Mouse (Mus musculus): ENCODE results near the gene Bcl2l15. TPM values are rescaled to one million over a fixed set of nuclear protein-coding genes. Genes with fewer than 3 reads are reported as not detected.

Gene Bcl2l15
- polyA plus RNA-seq, 1 experiment from 2014 or later, result 0.65 TPM

GRCm38 (mm10) chr3:103872663-103873098 lies 40.3 kb downstream of the Bcl2l15 start:
- DNase-seq (ENCODE audit: low spot score) (no peak), ATAC-seq (ENCODE audit: low FRiP score) (no peak)
- H3K27ac ChIP-seq (ENCODE audit: low read depth, low read length), result no peak overlapping the region
- WGBS, result 58% methylated on average over 3 of the region's 3 CpGs
- H3K27me3 ChIP-seq (ENCODE audit: control insufficient read depth, insufficient read depth, low read length), result no peaks in the 10 kb centered on the region
- no peaks in the 10 kb centered on the region for H3K9me3 ChIP-seq (ENCODE audit: control insufficient read depth, low read length)
- H3K4me2 ChIP-seq (replicated peaks; ENCODE audit: low read depth, low read length), result no peak overlapping the region
- H3K4me3 ChIP-seq (ENCODE audit: low read depth, low read length), result no peak overlapping the region
- H3K9ac ChIP-seq (ENCODE audit: low read depth, low read length), result no peak overlapping the region
- H3K4me1 ChIP-seq (replicated peaks; ENCODE audit: control insufficient read depth, insufficient read depth, low read length), result no peaks in the 10 kb centered on the region
- no peaks in the 10 kb centered on the region for H3K36me3 ChIP-seq (ENCODE audit: control insufficient read depth, insufficient read depth, low read length)

GRCm38 (mm10) chr3:103874329-103874728 lies 41.9 kb downstream of the Bcl2l15 start:
- Histone ChIP-seq H3K9me3 (ENCODE audit: control insufficient read depth, low read length) (no peaks in the 10 kb centered on the region), H3K4me2 (replicated peaks; ENCODE audit: low read depth, low read length) (no peak overlapping the region), H3K27me3 (ENCODE audit: control insufficient read depth, insufficient read depth, low read length) (no peaks in the 10 kb centered on the region), H3K36me3 (ENCODE audit: control insufficient read depth, insufficient read depth, low read length) (no peaks in the 10 kb centered on the region), H3K27ac (ENCODE audit: low read depth, low read length) (no peak overlapping the region), H3K4me3 (ENCODE audit: low read depth, low read length) (no peak overlapping the region), H3K9ac (ENCODE audit: low read depth, low read length) (no peak overlapping the region), H3K4me1 (replicated peaks; ENCODE audit: control insufficient read depth, insufficient read depth, low read length) (no peaks in the 10 kb centered on the region)
- WGBS, result 71% methylated on average over 7 of the region's 7 CpGs
- ATAC-seq (ENCODE audit: low FRiP score) (no peak), DNase-seq (ENCODE audit: low spot score) (no peak)

GRCm38 (mm10) chr3:103885946-103886345 lies 53.5 kb downstream of the Bcl2l15 start:
- Histone ChIP-seq H3K4me2 (replicated peaks; ENCODE audit: low read depth, low read length) (no peak overlapping the region), H3K9ac (ENCODE audit: low read depth, low read length) (no peak overlapping the region), H3K9me3 (ENCODE audit: control insufficient read depth, low read length) (no peaks in the 10 kb centered on the region), H3K27me3 (ENCODE audit: control insufficient read depth, insufficient read depth, low read length) (no peaks in the 10 kb centered on the region), H3K27ac (ENCODE audit: low read depth, low read length) (no peak overlapping the region), H3K36me3 (ENCODE audit: control insufficient read depth, insufficient read depth, low read length) (no peaks in the 10 kb centered on the region), H3K4me1 (replicated peaks; ENCODE audit: control insufficient read depth, insufficient read depth, low read length) (no peaks in the 10 kb centered on the region), H3K4me3 (ENCODE audit: low read depth, low read length) (no peak overlapping the region)
- DNase-seq (ENCODE audit: low spot score) (no peak), ATAC-seq (ENCODE audit: low FRiP score) (no peak)
- 87% methylated on average over 11 of the region's 11 CpGs for WGBS

GRCm38 (mm10) chr3:103887581-103887980 lies 55.2 kb downstream of the Bcl2l15 start:
- Histone ChIP-seq H3K4me1 (replicated peaks; ENCODE audit: control insufficient read depth, insufficient read depth, low read length) (no peaks in the 10 kb centered on the region), H3K4me2 (replicated peaks; ENCODE audit: low read depth, low read length) (no peak overlapping the region), H3K4me3 (ENCODE audit: low read depth, low read length) (no peak overlapping the region), H3K9me3 (ENCODE audit: control insufficient read depth, low read length) (no peaks in the 10 kb centered on the region), H3K36me3 (ENCODE audit: control insufficient read depth, insufficient read depth, low read length) (no peaks in the 10 kb centered on the region), H3K27me3 (ENCODE audit: control insufficient read depth, insufficient read depth, low read length) (no peaks in the 10 kb centered on the region), H3K27ac (ENCODE audit: low read depth, low read length) (no peak overlapping the region), H3K9ac (ENCODE audit: low read depth, low read length) (no peak overlapping the region)
- peak; percentile 63 for DNase-seq (ENCODE audit: low spot score)
- WGBS, result 43% methylated on average over 3 of the region's 3 CpGs
- no peak for ATAC-seq (ENCODE audit: low FRiP score)

- Histone ChIP-seq H3K4me2 (replicated peaks; ENCODE audit: low read depth, low read length) (no peak overlapping the region), H3K27ac (ENCODE audit: low read depth, low read length) (no peak overlapping the region), H3K4me3 (ENCODE audit: low read depth, low read length) (no peak overlapping the region), H3K27me3 (ENCODE audit: control insufficient read depth, insufficient read depth, low read length) (no peaks in the 10 kb centered on the region), H3K36me3 (ENCODE audit: control insufficient read depth, insufficient read depth, low read length) (no peaks in the 10 kb centered on the region), H3K9ac (ENCODE audit: low read depth, low read length) (no peak overlapping the region), H3K4me1 (replicated peaks; ENCODE audit: control insufficient read depth, insufficient read depth, low read length) (no peaks in the 10 kb centered on the region), H3K9me3 (ENCODE audit: control insufficient read depth, low read length) (no peaks in the 10 kb centered on the region)
- 87% methylated on average over 3 of the region's 3 CpGs for WGBS
- ATAC-seq (ENCODE audit: low FRiP score) (no peak), DNase-seq (ENCODE audit: low spot score) (no peak)
Measured at GRCm38 (mm10) chr3:103893374-103893773, 61.0 kb downstream of the Bcl2l15 start.

Other genes starting within 250 kb of the Bcl2l15 start
- gene Atg4a-ps, start 186.5 kb upstream of the Bcl2l15 start, polyA plus RNA-seq (2014; fragmentation: Nextera tagmentation; extraction: Ambion mirVana), result 0.22 TPM in 1 of 2 replicates, not detected in the other
- 12.4 and 13.3 TPM in 2 replicates for gene Olfml3, start 94.6 kb upstream of the Bcl2l15 start, polyA plus RNA-seq (2014; fragmentation: Nextera tagmentation; extraction: Ambion mirVana)
- gene Gm10964, start 93.2 kb upstream of the Bcl2l15 start, polyA plus RNA-seq (2014; fragmentation: Nextera tagmentation; extraction: Ambion mirVana), result not detected in 2 replicates
- gene Hipk1, start 41.0 kb upstream of the Bcl2l15 start, polyA plus RNA-seq (2014; fragmentation: Nextera tagmentation; extraction: Ambion mirVana), result 14.9 and 17.4 TPM in 2 replicates
- gene Dclre1b, start 23.2 kb upstream of the Bcl2l15 start, polyA plus RNA-seq (2014; fragmentation: Nextera tagmentation; extraction: Ambion mirVana), result 31.4 and 40.3 TPM in 2 replicates
- 24.7 and 25.2 TPM in 2 replicates for gene Ap4b1, start 23.1 kb upstream of the Bcl2l15 start, polyA plus RNA-seq (2014; fragmentation: Nextera tagmentation; extraction: Ambion mirVana)
- gene Gm43064, start 23.0 kb upstream of the Bcl2l15 start, polyA plus RNA-seq (2014; fragmentation: Nextera tagmentation; extraction: Ambion mirVana), result 0.14 and 0.37 TPM in 2 replicates
- gene Ptpn22, start 27.2 kb downstream of the Bcl2l15 start, polyA plus RNA-seq (2014; fragmentation: Nextera tagmentation; extraction: Ambion mirVana), result 0.08 TPM in 1 of 2 replicates, not detected in the other
- 20.0 and 22.7 TPM in 2 replicates for gene Rsbn1, start 81.5 kb downstream of the Bcl2l15 start, polyA plus RNA-seq (2014; fragmentation: Nextera tagmentation; extraction: Ambion mirVana)
- gene Phtf1, start 135.5 kb downstream of the Bcl2l15 start, polyA plus RNA-seq (2014; fragmentation: Nextera tagmentation; extraction: Ambion mirVana), result 49.3 and 53.0 TPM in 2 replicates

Measured in hindbrain, embryonic 11.5 days (tissue).